ENCODE assay signal across 9 mouse cellular contexts in genomic region chr2:128041066-128041750, GRCm38 (mm10).
DNase-seq lines count a peak whose midpoint lies in the region; ATAC-seq lines count a peak whose summit lies in the region.
"Had no signal": no experiment of that assay in that cellular context is flagged by ENCODE, and none has a peak within 500 bp of the region (broad histone marks: within the 10 kb centered on the region; RNA-seq: fewer than 3 reads in every experiment).

No protein-coding gene starts in this region.

- no peaks in the 10 kb centered on the region for H3K9me3 ChIP-seq in heart, embryonic 10.5 days
- 0 out of 2 replicates have a peak, but pooled peaks cover 2% of the 10 kb centered on the region for H3K9me3 ChIP-seq in heart, embryonic 16.5 days (replicated peaks; ENCODE audit: control insufficient read depth, low read length)
- H3K9me3 ChIP-seq in midbrain, embryonic 13.5 days, result no peaks in the 10 kb centered on the region
- H3K9me3 ChIP-seq: liver, embryonic 13.5 days had no signal

- H3K36me3 ChIP-seq in heart, embryonic 10.5 days, result no peaks in the 10 kb centered on the region
- H3K36me3 ChIP-seq in heart, embryonic 16.5 days (ENCODE audit: control insufficient read depth, insufficient read depth), result no peaks in the 10 kb centered on the region
- H3K36me3 ChIP-seq in midbrain, embryonic 13.5 days, result no peaks in the 10 kb centered on the region
- H3K36me3 ChIP-seq: liver, embryonic 13.5 days had no signal

- WGBS in heart, embryonic 10.5 days, result 80% methylated on average over 12 of the region's 12 CpGs
- WGBS in heart, embryonic 16.5 days, result 40% methylated on average over 12 of the region's 12 CpGs
- 87% methylated on average over 12 of the region's 12 CpGs for WGBS in midbrain, embryonic 13.5 days

- H3K9ac ChIP-seq in heart, embryonic 16.5 days (ENCODE audit: low read length), result no peak overlapping the region
- no peak overlapping the region for H3K9ac ChIP-seq in midbrain, embryonic 13.5 days (replicated peaks)
- H3K9ac ChIP-seq: liver, embryonic 13.5 days had no signal

- DNase-seq in heart, adult 18-20 months, result peak; percentile 22 to 48
- no peak for DNase-seq in heart, embryonic 10.5 days (ENCODE audit: low spot score)
- peak; percentile 31 for DNase-seq in right cerebral cortex, postnatal 14 days
- no peak for DNase-seq in right cerebral cortex, postnatal 25 days
- peak; percentile 74 for DNase-seq in thymus, postnatal 14 days
- DNase-seq in retina, postnatal 1 day, result no peak
- DNase-seq: liver, embryonic 13.5 days had no signal

- no peak overlapping the region for H3K27ac ChIP-seq in heart, embryonic 10.5 days
- 0 out of 2 replicates have a peak overlapping the region, but pooled peaks have one; percentile 25 for H3K27ac ChIP-seq in heart, embryonic 16.5 days (ENCODE audit: low read length)
- no peak overlapping the region for H3K27ac ChIP-seq in midbrain, embryonic 13.5 days
- H3K27ac ChIP-seq: liver, embryonic 13.5 days had no signal

- no peak overlapping the region for H3K4me2 ChIP-seq in heart, embryonic 16.5 days (ENCODE audit: low read depth, low read length)
- no peak overlapping the region for H3K4me2 ChIP-seq in midbrain, embryonic 13.5 days (replicated peaks)
- H3K4me2 ChIP-seq: liver, embryonic 13.5 days had no signal

- no peaks in the 10 kb centered on the region for H3K4me1 ChIP-seq in heart, embryonic 10.5 days
- H3K4me1 ChIP-seq in heart, embryonic 16.5 days (ENCODE audit: control insufficient read depth, insufficient read depth, low read length), result peaks cover 8% of the 10 kb centered on the region; the same call in 1 of the 2 replicates
- no peaks in the 10 kb centered on the region for H3K4me1 ChIP-seq in midbrain, embryonic 13.5 days (replicated peaks)
- H3K4me1 ChIP-seq: liver, embryonic 13.5 days had no signal

- no peak for ATAC-seq in heart, embryonic 16.5 days (replicated peaks; ENCODE audit: extremely low read depth, insufficient read depth, low FRiP score)
- no peak for ATAC-seq in midbrain, embryonic 13.5 days

- no peaks in the 10 kb centered on the region for H3K27me3 ChIP-seq in heart, embryonic 10.5 days (ENCODE audit: insufficient read depth, poor library complexity, severe bottlenecking)
- H3K27me3 ChIP-seq in heart, embryonic 16.5 days (ENCODE audit: control insufficient read depth, insufficient read depth, low read length), result no peaks in the 10 kb centered on the region
- no peaks in the 10 kb centered on the region for H3K27me3 ChIP-seq in midbrain, embryonic 13.5 days
- H3K27me3 ChIP-seq: liver, embryonic 13.5 days had no signal

- no peak overlapping the region for H3K4me3 ChIP-seq in heart, embryonic 10.5 days
- H3K4me3 ChIP-seq in heart, embryonic 16.5 days (ENCODE audit: low read length), result no peak overlapping the region
- no peak overlapping the region for H3K4me3 ChIP-seq in midbrain, embryonic 13.5 days (replicated peaks)
- H3K4me3 ChIP-seq: liver, embryonic 13.5 days had no signal

Comparison
In these comparisons a context has a peak if more than half of its experiments do, and no peak if none do; other contexts are left out.
1. DNase-seq: peak in heart, adult 18-20 months (2 of 2), right cerebral cortex, postnatal 14 days (single experiment) and thymus, postnatal 14 days (single experiment); none in heart, embryonic 10.5 days (single experiment), right cerebral cortex, postnatal 25 days (single experiment) and retina, postnatal 1 day (single experiment).